Mouse (Mus musculus): ENCODE data around the gene Vmn2r28. TPM values are rescaled to one million over a fixed set of nuclear protein-coding genes. Genes with fewer than 3 reads are reported as not detected.

Vmn2r28 gene
- polyA plus RNA-seq (2014; fragmentation: Illumina TruSeq; extraction: RNeasy Lipid Tissue Mini Kit (QIAGEN cat#74804); ENCODE audit: low read depth, low replicate concordance): not detected

DNA sequence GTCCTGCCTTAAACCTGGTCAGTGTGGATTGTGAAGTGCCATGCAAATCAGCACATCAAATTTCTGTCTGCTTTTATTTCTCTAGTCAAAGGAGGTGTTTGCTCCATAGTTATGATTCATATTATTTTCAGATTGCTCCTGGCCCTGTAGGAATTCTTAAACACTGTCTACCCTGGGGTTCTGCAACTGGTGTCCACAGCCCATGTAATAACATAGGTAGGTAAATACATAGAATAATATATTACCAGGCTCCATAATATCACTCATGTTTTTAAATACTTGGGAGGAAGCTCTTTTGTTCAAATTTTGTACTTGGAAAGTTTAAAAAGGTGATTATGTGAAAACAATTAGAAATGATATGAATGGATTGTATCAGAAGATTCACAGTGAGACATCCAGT lies at the start of gene Vmn2r28:
Gene Vmn2r28, minus strand, starts transcription at position 101 of the 400 bp plus-strand sequence.

DNA sequence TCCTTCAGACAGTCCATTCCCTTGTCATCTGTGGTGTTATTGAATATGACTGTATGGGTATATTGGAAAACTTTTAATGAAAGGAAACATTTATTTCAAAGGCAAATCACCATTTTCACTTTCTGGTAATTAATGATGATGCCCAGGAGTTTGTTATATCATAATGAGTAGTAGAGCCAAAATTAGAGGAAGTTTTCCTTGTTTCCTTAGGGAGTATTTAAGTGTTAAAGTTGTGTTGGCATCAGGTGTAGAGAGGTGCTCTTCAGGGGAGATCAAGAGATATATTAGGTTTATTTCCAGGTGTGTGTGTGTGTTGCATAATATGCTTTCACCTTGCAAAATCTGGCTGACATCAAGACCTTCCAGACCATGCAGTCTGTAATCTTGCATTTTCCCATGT lies 37.1 kb downstream of the Vmn2r28 start, which contains the start of gene Vmn1r59:
Gene Vmn1r59, minus strand, starts transcription at position 101 of the 400 bp plus-strand sequence.

Other genes starting within 250 kb of the Vmn2r28 start
- gene Gm5065, start 143.4 kb downstream of the Vmn2r28 start, polyA plus RNA-seq (2014; fragmentation: Illumina TruSeq; extraction: RNeasy Lipid Tissue Mini Kit (QIAGEN cat#74804); ENCODE audit: low read depth, low replicate concordance): not detected
- gene Nlrp2, start 142.9 kb downstream of the Vmn2r28 start, polyA plus RNA-seq (2014; fragmentation: Illumina TruSeq; extraction: RNeasy Lipid Tissue Mini Kit (QIAGEN cat#74804); ENCODE audit: low read depth, low replicate concordance): not detected
- not detected for gene Vmn1r58, start 80.6 kb downstream of the Vmn2r28 start, polyA plus RNA-seq (2014; fragmentation: Illumina TruSeq; extraction: RNeasy Lipid Tissue Mini Kit (QIAGEN cat#74804); ENCODE audit: low read depth, low replicate concordance)
- not detected for gene Vmn1r59, start 37.2 kb downstream of the Vmn2r28 start, polyA plus RNA-seq (2014; fragmentation: Illumina TruSeq; extraction: RNeasy Lipid Tissue Mini Kit (QIAGEN cat#74804); ENCODE audit: low read depth, low replicate concordance)
- gene Vmn1r60, start 53.4 kb upstream of the Vmn2r28 start, polyA plus RNA-seq (2014; fragmentation: Illumina TruSeq; extraction: RNeasy Lipid Tissue Mini Kit (QIAGEN cat#74804); ENCODE audit: low read depth, low replicate concordance): not detected
- not detected for gene Vmn1r61, start 119.3 kb upstream of the Vmn2r28 start, polyA plus RNA-seq (2014; fragmentation: Illumina TruSeq; extraction: RNeasy Lipid Tissue Mini Kit (QIAGEN cat#74804); ENCODE audit: low read depth, low replicate concordance)
- gene Vmn1r62, start 179.7 kb upstream of the Vmn2r28 start, polyA plus RNA-seq (2014; fragmentation: Illumina TruSeq; extraction: RNeasy Lipid Tissue Mini Kit (QIAGEN cat#74804); ENCODE audit: low read depth, low replicate concordance): not detected